15 mouse cellular contexts compared by ENCODE assay signal in the genomic region with DNA sequence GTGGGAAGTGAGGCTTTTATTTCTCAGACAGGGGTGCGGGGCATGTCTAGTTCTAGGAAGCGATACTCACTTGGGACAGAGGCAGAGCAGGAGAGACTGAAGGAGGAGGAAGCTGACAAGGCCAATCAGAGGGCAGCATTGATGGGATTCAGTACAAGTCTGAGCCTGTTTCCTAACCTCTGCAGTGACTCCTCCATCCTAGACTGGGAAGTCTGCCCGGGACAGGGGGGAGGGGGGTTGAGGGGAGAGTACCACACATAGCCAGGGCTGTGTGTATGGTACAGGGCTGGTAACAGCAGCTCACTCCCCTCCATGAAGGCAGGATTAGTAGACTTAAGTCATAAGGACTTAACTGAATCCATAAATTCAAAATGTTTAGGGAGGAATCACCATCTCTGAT. TPM values are rescaled to one million over a fixed set of nuclear protein-coding genes. Genes with fewer than 3 reads are reported as not detected.
A peak's percentile ranks its signal among the peaks of the same experiment; 100 is the strongest.
DNase-seq lines count a peak whose midpoint lies in the region; ATAC-seq and TF ChIP-seq lines count a peak whose summit lies in the region.
"Had no signal": no experiment of that assay in that cellular context is flagged by ENCODE, and none has a peak within 500 bp of the region (broad histone marks: within the 10 kb centered on the region; RNA-seq: fewer than 3 reads in every experiment).

No protein-coding gene starts in this region.

- TF ChIP-seq POLR2A in brain, embryonic 14.5 days (IDR thresholded peaks at IDR 0.05; ENCODE audit: borderline replicate concordance, extremely low read depth, insufficient read depth, insufficient read length, poor library complexity, severe bottlenecking): no peak

- H3K27me3 ChIP-seq in heart, embryonic 14.5 days (ENCODE audit: control insufficient read depth, insufficient read depth, low read length): no peaks in the 10 kb centered on the region
- no peaks in the 10 kb centered on the region for H3K27me3 ChIP-seq in kidney, postnatal 0 days (ENCODE audit: insufficient read depth, low read length)
- H3K27me3 ChIP-seq in intestine, postnatal 0 days (replicated peaks; ENCODE audit: control insufficient read depth, insufficient read depth, low read length): no peaks in the 10 kb centered on the region

- ATAC-seq in heart, embryonic 14.5 days (ENCODE audit: insufficient number of reproducible peaks, insufficient read depth, low FRiP score, low read depth): peak; percentile 48; the same call in 1 of the 2 replicates
- ATAC-seq in kidney, postnatal 0 days (replicated peaks; ENCODE audit: low FRiP score, low read depth): peak; percentile 59; the same call in 1 of the 2 replicates
- peak; percentile 28; the same call in 1 of the 2 replicates for ATAC-seq in intestine, postnatal 0 days

- TF ChIP-seq CTCF in kidney, postnatal 0 days (IDR thresholded peaks at IDR 0.05; ENCODE audit: low read depth): no peak
- no peak for TF ChIP-seq CTCF in brain, embryonic 14.5 days (IDR thresholded peaks at IDR 0.05; ENCODE audit: borderline replicate concordance, extremely low read depth, insufficient read depth, insufficient read length)
- TF ChIP-seq CTCF in intestine, postnatal 0 days (IDR thresholded peaks at IDR 0.05; ENCODE audit: low read depth): no peak

- no peak overlapping the region for H3K4me2 ChIP-seq in heart, embryonic 14.5 days (ENCODE audit: low read length)
- H3K4me2 ChIP-seq in kidney, postnatal 0 days (ENCODE audit: low read length): no peak overlapping the region
- no peak overlapping the region for H3K4me2 ChIP-seq in intestine, postnatal 0 days (replicated peaks; ENCODE audit: low read depth)

- H3K9ac ChIP-seq in heart, embryonic 14.5 days (ENCODE audit: low read length): no peak overlapping the region
- H3K9ac ChIP-seq in kidney, postnatal 0 days (ENCODE audit: low read depth, low read length): no peak overlapping the region
- no peak overlapping the region for H3K9ac ChIP-seq in intestine, postnatal 0 days (ENCODE audit: low read depth, low read length)

- no peaks in the 10 kb centered on the region for H3K36me3 ChIP-seq in heart, embryonic 14.5 days (ENCODE audit: control insufficient read depth, insufficient read depth, low read length)
- H3K36me3 ChIP-seq in kidney, postnatal 0 days (ENCODE audit: insufficient read depth, low read length): no peaks in the 10 kb centered on the region
- peaks cover 6% of the 10 kb centered on the region; the same call in 1 of the 2 replicates for H3K36me3 ChIP-seq in intestine, postnatal 0 days (ENCODE audit: control insufficient read depth, insufficient read depth)
- H3K36me3 ChIP-seq: midbrain, embryonic 10.5 days had no signal

- 57% methylated on average over 3 of the region's 3 CpGs for WGBS in heart, embryonic 14.5 days
- 42% methylated on average over 3 of the region's 3 CpGs for WGBS in kidney, postnatal 0 days
- 61% methylated on average over 3 of the region's 3 CpGs for WGBS in intestine, postnatal 0 days

- H3K4me3 ChIP-seq in heart, embryonic 14.5 days (ENCODE audit: control insufficient read depth in 1 of 2, insufficient read depth in 1 of 2, low read depth in 1 of 2, low read length in 2 of 2): no peak overlapping the region
- H3K4me3 ChIP-seq in kidney, postnatal 0 days (replicated peaks; ENCODE audit: low read depth, low read length): no peak overlapping the region
- H3K4me3 ChIP-seq in intestine, postnatal 0 days (ENCODE audit: low read depth, low read length): no peak overlapping the region
- H3K4me3 ChIP-seq: midbrain, embryonic 10.5 days; myocyte had no signal

- no peak overlapping the region for H3K27ac ChIP-seq in heart, embryonic 14.5 days (replicated peaks in 1 of 2; ENCODE audit: control insufficient read depth in 1 of 2, insufficient read depth in 1 of 2, low read depth in 2 of 2, low read length in 2 of 2)
- H3K27ac ChIP-seq in kidney, postnatal 0 days: no peak overlapping the region
- no peak overlapping the region for H3K27ac ChIP-seq in intestine, postnatal 0 days (ENCODE audit: low read depth, low read length)
- H3K27ac ChIP-seq: midbrain, embryonic 10.5 days had no signal

- intact Hi-C loops in heart, postnatal 36 days (cut with DNase I): no loop called here

- H3K9me3 ChIP-seq in heart, embryonic 14.5 days (ENCODE audit: control insufficient read depth, low read length): no peaks in the 10 kb centered on the region
- H3K9me3 ChIP-seq in kidney, postnatal 0 days (replicated peaks; ENCODE audit: low read length): no peaks in the 10 kb centered on the region
- H3K9me3 ChIP-seq in intestine, postnatal 0 days (ENCODE audit: control insufficient read depth): no peaks in the 10 kb centered on the region
- H3K9me3 ChIP-seq: midbrain, embryonic 10.5 days had no signal

- DNase-seq in heart, postnatal 36 days: no peak
- peak; percentile 36 for DNase-seq in kidney, postnatal 0 days (ENCODE audit: low spot score)
- DNase-seq in kidney, adult 18-20 months: no peak
- peak; percentile 8 for DNase-seq in brain, embryonic 14.5 days (ENCODE audit: low read depth)
- DNase-seq in frontal cortex, postnatal 14 days (ENCODE audit: low spot score in 2 of 2): no peak
- DNase-seq in spleen, postnatal 4 days (ENCODE audit: low spot score in 2 of 2): no peak
- DNase-seq: cerebellum, postnatal 10 days; left cerebral cortex, postnatal 4 days; lung, adult 18-20 months had no signal

- peaks cover 0 to 4% of the 10 kb centered on the region in 2 experiments; a peak in 1 of 4 replicates for H3K4me1 ChIP-seq in heart, embryonic 14.5 days (ENCODE audit: control insufficient read depth in 2 of 2, insufficient read depth in 2 of 2, low read length in 2 of 2)
- no peaks in the 10 kb centered on the region for H3K4me1 ChIP-seq in kidney, postnatal 0 days (replicated peaks; ENCODE audit: insufficient read depth, low read length)
- no peaks in the 10 kb centered on the region for H3K4me1 ChIP-seq in intestine, postnatal 0 days (replicated peaks; ENCODE audit: control insufficient read depth, insufficient read depth, low read length)

RNA-seq across cellular contexts. Expression of a gene that starts 20.7 kb away (rescaled TPM):
- polyA plus RNA-seq in heart, embryonic 14.5 days (2014; fragmentation: Nextera tagmentation; extraction: Ambion mirVana): 0.12 TPM in 1 of 2 replicates, not detected in the other
- under 1 TPM; 0.86 to 0.95 TPM for total RNA-seq in heart, postnatal 36 days (2021)
- 0.39 and 0.54 TPM in 2 replicates for polyA plus RNA-seq in kidney, postnatal 0 days (2015; fragmentation: Nextera tagmentation; extraction: Ambion mirVana)
- polyA plus RNA-seq in brain, embryonic 14.5 days (2012; rRNA removed): 0.10 and 0.15 TPM in 2 replicates
- polyA plus RNA-seq in intestine, postnatal 0 days (2015; fragmentation: Nextera tagmentation; extraction: Ambion mirVana): 0.66 and 0.72 TPM in 2 replicates
- total RNA-seq: granulocyte monocyte progenitor cell, adult 5-6 weeks; MEL had no signal

RNA-seq across cellular contexts. Expression of a gene that starts 52.3 kb away (rescaled TPM):
- not detected in 2 replicates for polyA plus RNA-seq in heart, embryonic 14.5 days (2014; fragmentation: Nextera tagmentation; extraction: Ambion mirVana)
- under 1 TPM; 0.27 to 0.69 TPM for total RNA-seq in heart, postnatal 36 days (2021)
- 0.04 and 0.08 TPM in 2 replicates for polyA plus RNA-seq in kidney, postnatal 0 days (2015; fragmentation: Nextera tagmentation; extraction: Ambion mirVana)
- 0.16 and 0.19 TPM in 2 replicates for polyA plus RNA-seq in brain, embryonic 14.5 days (2012; rRNA removed)
- 7.7 and 7.8 TPM in 2 replicates for polyA plus RNA-seq in intestine, postnatal 0 days (2015; fragmentation: Nextera tagmentation; extraction: Ambion mirVana)
- total RNA-seq: granulocyte monocyte progenitor cell, adult 5-6 weeks; MEL had no signal
- polyA plus RNA-seq: midbrain, embryonic 10.5 days had no signal

Comparison
In these comparisons a context has a peak if more than half of its experiments do, and no peak if none do; other contexts are left out.
1. DNase-seq: peak in kidney, postnatal 0 days (single experiment) and brain, embryonic 14.5 days (single experiment); none in heart, postnatal 36 days (0 of 2), kidney, adult 18-20 months (single experiment), frontal cortex, postnatal 14 days (0 of 2) and spleen, postnatal 4 days (0 of 2).
2. Peak in every context shown above with its lines, with median percentiles within 50 percentile points of each other: ATAC-seq.